Mouse (Mus musculus): ENCODE data around the gene Bcl9. TPM values are rescaled to one million over a fixed set of nuclear protein-coding genes. Genes with fewer than 3 reads are reported as not detected.

The Bcl9 gene
- 9.9 TPM for polyA plus RNA-seq (2017; shearing (Covaris generic))

GRCm38 (mm10) chr3:97297553-97298432 lies at the start of gene Bcl9:
TSS of gene Bcl9 (minus strand) at chr3:97297917.

DNA sequence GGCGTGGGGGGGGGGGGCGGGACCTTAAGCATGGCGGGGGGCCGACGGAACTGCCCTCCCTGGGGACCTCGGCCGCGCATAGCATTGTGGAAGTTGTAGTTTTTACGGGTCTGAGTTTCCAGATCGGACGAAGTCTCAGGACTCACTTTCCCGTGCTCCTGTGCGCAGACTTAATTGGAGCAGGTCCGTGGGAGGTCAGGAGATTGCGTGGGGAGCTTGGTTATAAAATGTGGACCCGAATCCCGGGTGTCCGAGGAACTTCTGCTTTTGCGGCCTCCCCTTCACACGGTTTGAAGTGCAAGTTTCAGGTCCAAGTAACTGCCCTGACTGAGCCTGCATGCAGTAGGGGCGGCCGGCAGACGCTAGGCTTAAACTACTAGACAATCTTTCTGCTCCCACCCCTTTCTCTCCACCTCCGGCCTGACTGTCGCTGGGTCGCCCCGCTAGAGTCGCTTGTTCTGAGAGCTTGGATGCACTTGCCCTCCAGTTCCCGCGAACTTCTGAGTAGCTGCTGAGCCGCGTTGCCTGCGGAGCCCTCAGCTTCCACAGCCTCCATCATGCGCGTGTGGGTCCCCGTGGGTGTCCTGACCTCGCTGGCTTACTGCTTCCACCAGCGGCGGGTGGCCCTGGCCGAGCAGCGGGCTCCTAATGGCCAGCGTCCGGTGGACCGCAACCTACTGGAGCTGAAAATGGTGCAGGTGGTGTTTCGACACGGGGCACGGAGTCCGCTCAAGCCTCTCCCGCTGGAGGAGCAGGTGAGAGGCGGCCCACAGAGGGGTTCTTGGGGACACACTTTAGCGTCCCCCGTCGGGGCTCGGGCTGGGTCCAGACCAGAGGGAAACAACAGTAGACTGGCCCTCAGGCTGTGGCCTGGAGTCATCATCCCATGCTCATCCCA lies 138.9 kb downstream of the Bcl9 start, which contains the start of gene Acp6:
Gene Acp6, plus strand, starts transcription at position 167 of the 898 bp plus-strand sequence.

Other genes with a start within 250 kb of the Bcl9 start
- gene Acp6, start 139.1 kb downstream of the Bcl9 start, polyA plus RNA-seq (2017; shearing (Covaris generic)): 80.6 TPM
- gene Olfr1402, start 124.1 kb upstream of the Bcl9 start, polyA plus RNA-seq (2017; shearing (Covaris generic)): not detected